Mouse (Mus musculus) erythroblast, embryonic 14.5 days (primary cell): Measurements from ENCODE around the gene Anks1b.

Experiments used
- GATA1 ChIP-seq: IDR thresholded peaks from 2 replicates; pipeline ENCODE4 v1.6.1; 2012; ENCODE audit warnings: low read length, inconsistent platforms, mixed read lengths
- TAL1 ChIP-seq: IDR thresholded peaks from 3 replicates; pipeline ENCODE4 v1.6.1; 2012; ENCODE audit warnings: low read length, inconsistent platforms, mixed read lengths

DNA sequence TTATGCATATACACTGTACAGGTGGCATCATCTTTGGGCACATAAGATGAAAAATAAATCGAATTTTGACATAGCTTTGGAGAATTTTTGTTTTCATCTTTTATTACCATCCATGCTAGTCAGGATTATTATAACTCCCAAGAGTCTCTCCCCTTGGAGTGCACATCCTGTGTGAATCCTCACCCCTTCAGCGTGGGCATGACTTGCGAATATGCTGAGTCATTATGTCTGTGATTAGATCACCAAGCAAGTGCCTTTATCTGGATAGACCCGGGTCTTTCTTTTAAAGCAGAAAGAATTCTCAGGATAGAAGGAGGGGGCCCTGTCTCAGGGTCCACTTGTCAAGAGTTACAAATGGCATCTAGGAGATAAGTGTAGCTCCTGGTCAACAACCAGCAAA, 48.7 kb downstream of the Anks1b start:
- no peak for TF ChIP-seq GATA1
- TF ChIP-seq TAL1 = no peak
